Mouse (Mus musculus) forebrain, embryonic 14.5 days (tissue): ENCODE data around the gene Rnf8. TPM values are rescaled to one million over a fixed set of nuclear protein-coding genes. Genes with fewer than 3 reads are reported as not detected.

ENCODE experiments used
- ATAC-seq: fragments of 200-750 bp; cut with Nextera tagmentation; 2 replicates; pipeline ENCODE4 v1.8.0; 2017; ENCODE audit warnings: mild to moderate bottlenecking, moderate library complexity
- DNase-seq: peaks from one replicate; pipeline ENCODE4 v3.0.0-alpha.2; 2015; ENCODE audit warnings: low spot score
- H3K27ac ChIP-seq: fragments of 300-500 bp; sonication (generic); 2 replicates; pipeline ENCODE4 v1.5.1; 2014; ENCODE audit warnings: low read depth, mild to moderate bottlenecking, control low read depth, low read length, moderate library complexity
- H3K27me3 ChIP-seq: fragments of 300-500 bp; sonication (generic); replicated peaks from 2 replicates; pipeline ENCODE4 v1.6.1; 2014; ENCODE audit warnings: low read length, control low read depth, mixed read lengths; ENCODE audit not compliant: control insufficient read depth, insufficient read depth
- H3K36me3 ChIP-seq: fragments of 300-500 bp; sonication (generic); 2 replicates; pipeline ENCODE4 v1.6.1; 2014; ENCODE audit warnings: low read length, control low read depth; ENCODE audit not compliant: control insufficient read depth, insufficient read depth
- H3K4me1 ChIP-seq: fragments of 300-500 bp; sonication (generic); 2 replicates; pipeline ENCODE4 v1.6.1; 2014; ENCODE audit warnings: antibody characterized with exemption, low read length, control low read depth; ENCODE audit not compliant: control insufficient read depth, insufficient read depth
- H3K4me2 ChIP-seq: fragments of 300-500 bp; sonication (generic); 2 replicates; pipeline ENCODE4 v1.6.1; 2014; ENCODE audit warnings: mild to moderate bottlenecking, control low read depth, low read length
- H3K4me3 ChIP-seq: fragments of 300-500 bp; sonication (generic); 2 replicates; pipeline ENCODE4 v1.5.1; 2014; ENCODE audit warnings: low read depth, low read length, control low read depth
- H3K9ac ChIP-seq: fragments of 300-500 bp; sonication (generic); 2 replicates; pipeline ENCODE4 v1.6.1; 2014; ENCODE audit warnings: mild to moderate bottlenecking, low read length, control low read depth, moderate library complexity
- H3K9me3 ChIP-seq: fragments of 300-500 bp; sonication (generic); replicated peaks from 2 replicates; pipeline ENCODE4 v1.6.1; 2016; ENCODE audit warnings: low read length, control low read depth, mixed read lengths; ENCODE audit not compliant: control insufficient read depth
- WGBS: fragments of 180-500 bp; shearing (Covaris S2); extraction: QIAGEN DNeasy Blood & Tissue Kit; methylation state at CpG from one replicate; pipeline ENCODE4 v1.1.7; 2014; 5-methylcytosine and 5-hydroxymethylcytosine counted together
- polyA plus RNA-seq: library from polyadenylated mRNA; unstranded; fragments of >200 nt; fragmentation: Nextera tagmentation; extraction: Ambion mirVana; gene quantifications from 2 replicates; pipeline ENCODE4 v1.2.1, GENCODE M21; 2014

Gene Rnf8
- polyA plus RNA-seq, 1 experiment from 2014 or later: 89.7 TPM

DNA sequence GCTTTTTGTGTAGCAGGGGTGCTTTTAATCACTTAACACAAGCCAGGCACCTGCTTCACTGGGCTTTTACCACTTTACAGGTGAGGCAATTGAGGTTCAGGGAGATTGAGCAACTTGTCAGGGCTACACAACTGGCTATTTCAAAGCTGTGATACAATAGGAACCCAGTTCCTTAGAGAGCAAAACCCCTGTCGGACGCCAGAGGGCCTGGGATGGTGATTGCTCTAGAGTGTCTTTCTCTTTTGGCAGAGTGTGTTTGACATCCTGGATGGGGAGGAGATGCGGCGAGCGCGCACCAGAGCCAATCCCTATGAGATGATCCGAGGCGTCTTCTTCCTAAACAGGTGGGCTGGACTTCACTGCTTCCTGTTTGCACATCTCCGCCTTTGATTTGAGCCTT lies 67.1 kb downstream of the Rnf8 start:
- 95% methylated on average over 9 of the region's 9 CpGs for WGBS
- Histone ChIP-seq H3K9me3 (no peaks in the 10 kb centered on the region), H3K4me3 (no peak overlapping the region), H3K36me3 (peaks cover 87% of the 10 kb centered on the region), H3K4me2 (no peak overlapping the region), H3K4me1 (no peaks in the 10 kb centered on the region), H3K27ac (no peak overlapping the region), H3K27me3 (no peaks in the 10 kb centered on the region), H3K9ac (no peak overlapping the region)
- no peak for DNase-seq
- no peak for ATAC-seq

DNA sequence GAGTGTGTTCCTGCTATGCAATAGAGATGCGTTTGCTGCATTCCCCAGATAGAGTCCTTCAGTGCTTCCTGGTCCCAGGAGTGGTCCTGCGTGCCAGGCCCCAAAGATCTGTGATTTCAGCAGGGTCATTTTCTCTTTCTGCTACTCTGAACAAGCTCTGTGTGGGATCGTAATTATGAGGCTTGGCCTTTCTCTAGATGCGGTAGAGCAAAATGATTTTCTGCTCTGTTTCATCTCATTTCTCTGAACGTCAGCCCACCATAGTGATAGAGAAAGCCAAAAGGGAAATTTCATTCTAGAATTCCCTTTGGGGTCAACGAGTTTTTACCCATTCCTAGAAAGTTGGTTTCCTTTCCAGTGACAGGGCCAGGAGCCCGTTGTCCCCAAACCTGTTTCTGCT lies 67.7 kb downstream of the Rnf8 start:
- no peaks in the 10 kb centered on the region for H3K9me3 ChIP-seq
- H3K4me2 ChIP-seq: no peak overlapping the region
- no peak overlapping the region for H3K27ac ChIP-seq
- no peak overlapping the region for H3K9ac ChIP-seq
- DNase-seq (no peak), ATAC-seq (no peak)
- no peaks in the 10 kb centered on the region for H3K4me1 ChIP-seq
- no peaks in the 10 kb centered on the region for H3K27me3 ChIP-seq
- peaks cover 87% of the 10 kb centered on the region for H3K36me3 ChIP-seq
- H3K4me3 ChIP-seq: no peak overlapping the region
- 71% methylated on average over 7 of the region's 7 CpGs for WGBS

DNA sequence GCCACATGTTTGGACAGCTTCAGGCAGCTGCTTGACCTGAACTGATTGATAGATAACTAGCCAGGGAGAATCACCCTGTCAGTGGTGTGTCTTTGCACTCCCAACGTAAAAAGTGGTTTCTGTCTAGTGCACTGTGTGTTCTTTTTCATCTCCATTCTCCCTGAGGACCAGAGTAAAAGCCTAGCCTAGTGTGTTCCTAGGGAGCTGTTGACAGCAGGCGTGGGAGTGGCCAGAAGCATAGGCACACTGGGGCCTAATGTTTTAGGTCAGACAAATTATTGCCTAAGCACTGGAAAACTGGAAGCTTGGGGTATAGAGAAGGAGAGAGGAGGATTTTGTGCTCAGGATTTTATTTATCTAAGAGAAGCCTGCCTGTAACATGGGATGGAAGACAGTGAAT lies 68.5 kb downstream of the Rnf8 start:
- Histone ChIP-seq H3K4me1 (no peaks in the 10 kb centered on the region), H3K9ac (no peak overlapping the region), H3K36me3 (peaks cover 89% of the 10 kb centered on the region), H3K4me3 (no peak overlapping the region), H3K27me3 (no peaks in the 10 kb centered on the region), H3K27ac (no peak overlapping the region), H3K9me3 (no peaks in the 10 kb centered on the region), H3K4me2 (no peak overlapping the region)
- 90% methylated on average over 2 of the region's 2 CpGs for WGBS
- ATAC-seq: no peak
- no peak for DNase-seq

- Histone ChIP-seq H3K4me2 (no peak overlapping the region), H3K4me3 (no peak overlapping the region), H3K36me3 (peaks cover 89% of the 10 kb centered on the region), H3K27ac (no peak overlapping the region), H3K9me3 (no peaks in the 10 kb centered on the region), H3K4me1 (no peaks in the 10 kb centered on the region), H3K27me3 (no peaks in the 10 kb centered on the region), H3K9ac (no peak overlapping the region)
- ATAC-seq: no peak
- DNase-seq: no peak
- WGBS: 94% methylated on average over 4 of the region's 4 CpGs
These were observed 69.7 kb downstream of the Rnf8 start for GRCm38 (mm10) chr17:29684275-29684674.

GRCm38 (mm10) chr17:29686771-29687170 lies 72.2 kb downstream of the Rnf8 start:
- Histone ChIP-seq H3K4me3 (no peak overlapping the region), H3K27ac (no peak overlapping the region), H3K9me3 (no peaks in the 10 kb centered on the region), H3K4me1 (no peaks in the 10 kb centered on the region), H3K36me3 (peaks cover 89% of the 10 kb centered on the region), H3K27me3 (no peaks in the 10 kb centered on the region), H3K4me2 (no peak overlapping the region), H3K9ac (no peak overlapping the region)
- DNase-seq: no peak
- WGBS: 95% methylated on average over 5 of the region's 5 CpGs
- ATAC-seq: no peak

DNA sequence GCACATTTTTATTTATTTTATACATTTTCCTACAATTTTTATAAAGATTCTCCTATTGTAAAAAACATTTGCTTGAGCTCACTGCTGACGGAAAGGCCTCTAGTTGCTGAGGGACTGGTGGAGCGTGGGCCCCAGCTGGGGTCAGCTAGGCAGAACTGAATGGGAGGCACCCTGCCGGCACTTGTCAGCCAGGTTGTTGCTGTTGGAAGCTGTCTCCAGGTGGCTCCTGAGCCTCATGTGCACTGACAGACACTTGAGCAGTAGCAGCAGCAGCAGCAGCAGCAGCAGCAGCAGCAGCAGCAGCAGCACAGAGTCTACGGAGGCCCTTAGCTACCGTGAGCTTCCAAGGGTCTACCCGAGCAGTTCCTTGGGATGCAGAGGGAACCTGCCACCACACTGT lies 72.8 kb downstream of the Rnf8 start:
- WGBS: 82% methylated on average over 6 of the region's 6 CpGs
- peaks cover 83% of the 10 kb centered on the region for H3K36me3 ChIP-seq
- DNase-seq: no peak
- H3K9me3 ChIP-seq: no peaks in the 10 kb centered on the region
- ATAC-seq: no peak
- H3K27me3 ChIP-seq: no peaks in the 10 kb centered on the region
- no peak overlapping the region for H3K4me3 ChIP-seq
- H3K4me2 ChIP-seq: no peak overlapping the region
- no peak overlapping the region for H3K9ac ChIP-seq
- no peak overlapping the region for H3K27ac ChIP-seq
- H3K4me1 ChIP-seq: no peaks in the 10 kb centered on the region

DNA sequence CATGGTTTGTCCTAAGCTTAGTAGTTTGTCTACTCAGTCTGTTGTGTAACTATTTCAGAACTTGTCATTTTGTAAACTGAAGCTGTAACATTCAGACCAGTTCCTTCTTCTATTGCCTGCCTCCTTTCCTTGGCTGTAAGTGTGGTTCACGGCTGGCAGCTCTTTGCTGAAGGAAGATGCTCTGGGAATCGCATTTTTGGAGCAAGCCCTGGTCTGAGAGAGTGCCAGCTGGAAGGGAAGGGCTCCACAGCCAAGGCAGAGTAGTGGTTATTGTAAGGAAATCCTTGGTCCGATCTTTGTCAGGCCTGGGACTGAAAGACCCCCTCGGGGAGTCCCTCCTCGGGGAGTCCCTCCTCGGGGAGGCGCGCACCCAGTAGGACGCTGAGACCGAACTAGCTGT lies 74.0 kb downstream of the Rnf8 start:
- no peak overlapping the region for H3K9ac ChIP-seq
- no peak overlapping the region for H3K4me2 ChIP-seq
- H3K4me1 ChIP-seq: no peaks in the 10 kb centered on the region
- no peak overlapping the region for H3K27ac ChIP-seq
- no peaks in the 10 kb centered on the region for H3K27me3 ChIP-seq
- 90% methylated on average over 10 of the region's 10 CpGs for WGBS
- no peak overlapping the region for H3K4me3 ChIP-seq
- no peak for DNase-seq
- H3K9me3 ChIP-seq: no peaks in the 10 kb centered on the region
- peaks cover 77% of the 10 kb centered on the region for H3K36me3 ChIP-seq
- ATAC-seq: no peak

DNA sequence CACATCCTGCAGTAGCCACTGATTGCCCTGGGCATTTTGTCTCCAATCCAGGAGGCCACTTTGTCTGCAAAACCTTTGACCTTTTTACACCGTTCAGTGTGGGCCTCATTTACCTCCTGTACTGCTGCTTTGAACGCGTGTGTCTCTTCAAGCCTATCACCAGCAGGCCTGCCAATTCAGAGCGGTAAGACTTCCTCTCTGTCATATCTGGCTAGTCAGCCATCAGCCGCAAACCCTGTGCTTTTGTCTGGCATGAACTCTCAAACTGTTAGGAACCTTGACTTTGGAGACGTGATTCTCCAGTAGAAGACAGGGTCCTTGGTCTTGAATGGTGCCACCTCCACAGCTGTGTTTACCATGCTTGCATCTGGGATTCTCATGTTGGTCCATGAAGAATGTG lies 75.7 kb downstream of the Rnf8 start:
- no peak overlapping the region for H3K9ac ChIP-seq
- no peak overlapping the region for H3K27ac ChIP-seq
- 89% methylated on average over 6 of the region's 6 CpGs for WGBS
- ATAC-seq (no peak), DNase-seq (no peak)
- H3K27me3 ChIP-seq: no peaks in the 10 kb centered on the region
- H3K9me3 ChIP-seq: no peaks in the 10 kb centered on the region
- peaks cover 78% of the 10 kb centered on the region for H3K36me3 ChIP-seq
- no peak overlapping the region for H3K4me3 ChIP-seq
- no peaks in the 10 kb centered on the region for H3K4me1 ChIP-seq
- H3K4me2 ChIP-seq: no peak overlapping the region

GRCm38 (mm10) chr17:29692827-29693226 lies 78.2 kb downstream of the Rnf8 start:
- DNase-seq (no peak), ATAC-seq (no peak)
- Histone ChIP-seq H3K4me3 (no peak overlapping the region), H3K27ac (no peak overlapping the region), H3K27me3 (no peaks in the 10 kb centered on the region), H3K4me2 (no peak overlapping the region), H3K4me1 (no peaks in the 10 kb centered on the region), H3K9me3 (no peaks in the 10 kb centered on the region), H3K36me3 (peaks cover 74% of the 10 kb centered on the region), H3K9ac (no peak overlapping the region)
- WGBS: 95% methylated on average over 2 of the region's 2 CpGs

- ATAC-seq (no peak), DNase-seq (no peak)
- no peaks in the 10 kb centered on the region for H3K9me3 ChIP-seq
- no peak overlapping the region for H3K27ac ChIP-seq
- H3K9ac ChIP-seq: no peak overlapping the region
- H3K4me3 ChIP-seq: no peak overlapping the region
- no peak overlapping the region for H3K4me2 ChIP-seq
- peaks cover 74% of the 10 kb centered on the region for H3K36me3 ChIP-seq
- 83% methylated on average over 2 of the region's 2 CpGs for WGBS
- no peaks in the 10 kb centered on the region for H3K4me1 ChIP-seq
- no peaks in the 10 kb centered on the region for H3K27me3 ChIP-seq
These were observed 79.0 kb downstream of the Rnf8 start for GRCm38 (mm10) chr17:29693571-29693970.
